ENCODE assay signal across 8 mouse cellular contexts in genomic region chr5:143917418-143917817, GRCm38 (mm10). TPM values are rescaled to one million over a fixed set of nuclear protein-coding genes. Genes with fewer than 3 reads are reported as not detected.
DNase-seq lines count a peak whose midpoint lies in the region; ATAC-seq lines count a peak whose summit lies in the region.

No protein-coding gene starts in this region.

- 58% methylated on average over 5 of the region's 5 CpGs for WGBS in embryonic facial prominence, embryonic 11.5 days

- no peak overlapping the region for H3K27ac ChIP-seq in embryonic facial prominence, embryonic 11.5 days (replicated peaks; ENCODE audit: low read depth, low read length)

- ATAC-seq in embryonic facial prominence, embryonic 11.5 days (replicated peaks; ENCODE audit: insufficient number of reproducible peaks, low FRiP score, low TSS enrichment, low read depth): no peak

- no peak overlapping the region for H3K4me3 ChIP-seq in embryonic facial prominence, embryonic 11.5 days (ENCODE audit: low read depth, low read length)

- H3K36me3 ChIP-seq in embryonic facial prominence, embryonic 11.5 days (replicated peaks; ENCODE audit: control insufficient read depth, insufficient read depth, low read depth, low read length): no peaks in the 10 kb centered on the region; the same call in none of the 2 replicates

- no peaks in the 10 kb centered on the region for H3K9me3 ChIP-seq in embryonic facial prominence, embryonic 11.5 days (replicated peaks; ENCODE audit: control insufficient read depth, low read length)

- no peak overlapping the region for H3K4me2 ChIP-seq in embryonic facial prominence, embryonic 11.5 days (ENCODE audit: low read depth, low read length)

- DNase-seq in cerebellum, postnatal 36 days: peak; percentile 14 to 32
- no peak for DNase-seq in cerebellum, adult 11 months
- peak; percentile 20 for DNase-seq in urinary bladder, postnatal 25 days (ENCODE audit: low spot score)
- DNase-seq in urinary bladder, postnatal 10 days (ENCODE audit: low spot score): no peak
- DNase-seq in embryonic facial prominence, embryonic 11.5 days (ENCODE audit: low spot score): peak; percentile 63
- DNase-seq in kidney, postnatal 10 days: peak; percentile 78
- peak; percentile 26 for DNase-seq in ovary, postnatal 14 days (ENCODE audit: low spot score)
- no peak for DNase-seq in right cerebral cortex, postnatal 36 days (ENCODE audit: low spot score in 2 of 2)

- H3K27me3 ChIP-seq in embryonic facial prominence, embryonic 11.5 days (ENCODE audit: control insufficient read depth, insufficient read depth, low read length): no peaks in the 10 kb centered on the region

- no peaks in the 10 kb centered on the region for H3K4me1 ChIP-seq in embryonic facial prominence, embryonic 11.5 days (ENCODE audit: control insufficient read depth, insufficient read depth, low read length)

- no peak overlapping the region for H3K9ac ChIP-seq in embryonic facial prominence, embryonic 11.5 days (replicated peaks; ENCODE audit: low read length)

RNA-seq across cellular contexts. Expression of gene Pms2, which starts 7.7 kb away (rescaled TPM):
- 34.3 and 40.0 TPM in 2 replicates for polyA plus RNA-seq in embryonic facial prominence, embryonic 11.5 days (2014; fragmentation: Nextera tagmentation; extraction: Ambion mirVana)

RNA-seq across cellular contexts. Expression of gene Aimp2, which starts 7.8 kb away (rescaled TPM):
- polyA plus RNA-seq in embryonic facial prominence, embryonic 11.5 days (2014; fragmentation: Nextera tagmentation; extraction: Ambion mirVana): 105 and 111 TPM in 2 replicates

RNA-seq across cellular contexts. Expression of gene Gm42421, which starts 10.6 kb away (rescaled TPM):
- 0.53 and 0.81 TPM in 2 replicates for polyA plus RNA-seq in embryonic facial prominence, embryonic 11.5 days (2014; fragmentation: Nextera tagmentation; extraction: Ambion mirVana)

RNA-seq across cellular contexts. Expression of gene Rsph10b, which starts 15.4 kb away (rescaled TPM):
- 0.42 and 1.2 TPM in 2 replicates for polyA plus RNA-seq in embryonic facial prominence, embryonic 11.5 days (2014; fragmentation: Nextera tagmentation; extraction: Ambion mirVana)

RNA-seq across cellular contexts. Expression of gene Ankrd61, which starts 19.9 kb away (rescaled TPM):
- polyA plus RNA-seq in embryonic facial prominence, embryonic 11.5 days (2014; fragmentation: Nextera tagmentation; extraction: Ambion mirVana): 0.22 TPM in 1 of 2 replicates, not detected in the other

Comparison
In these comparisons a context has a peak if more than half of its experiments do, and no peak if none do; other contexts are left out.
1. DNase-seq: peak in cerebellum, postnatal 36 days (2 of 2), urinary bladder, postnatal 25 days (single experiment), embryonic facial prominence, embryonic 11.5 days (single experiment), kidney, postnatal 10 days (single experiment) and ovary, postnatal 14 days (single experiment); none in cerebellum, adult 11 months (single experiment), urinary bladder, postnatal 10 days (single experiment) and right cerebral cortex, postnatal 36 days (0 of 2).